Mouse (Mus musculus) limb, embryonic 10.5 days (tissue): Measurements from ENCODE around the gene Map3k3. TPM values are rescaled to one million over a fixed set of nuclear protein-coding genes. Genes with fewer than 3 reads are reported as not detected.
"Not testable (repeated sequence)": the region's sequence is repeated elsewhere in the genome, so short reads cannot be mapped to it uniquely, and the experiment has no call there.

ENCODE experiments used
- DNase-seq: peaks from one replicate; pipeline ENCODE4 v3.0.0-alpha.2; 2017; ENCODE audit warnings: low spot score
- H3K27ac ChIP-seq: fragments of 300-500 bp; sonication (generic); 2 replicates; pipeline ENCODE4 v1.5.1; 2016; ENCODE audit warnings: mild to moderate bottlenecking
- H3K27me3 ChIP-seq: fragments of 300-500 bp; sonication (generic); 2 replicates; pipeline ENCODE4 v1.6.1; 2016; ENCODE audit warnings: low read depth, mild to moderate bottlenecking; ENCODE audit not compliant: poor library complexity, severe bottlenecking
- H3K36me3 ChIP-seq: fragments of 300-500 bp; sonication (generic); 2 replicates; pipeline ENCODE4 v1.6.1; 2016; ENCODE audit warnings: mild to moderate bottlenecking, moderate library complexity
- H3K4me1 ChIP-seq: fragments of 300-500 bp; sonication (generic); 2 replicates; pipeline ENCODE4 v1.6.1; 2016
- H3K4me3 ChIP-seq: fragments of 300-500 bp; sonication (generic); 2 replicates; pipeline ENCODE4 v1.5.1; 2016; ENCODE audit warnings: mild to moderate bottlenecking, moderate library complexity
- H3K9me3 ChIP-seq: fragments of 300-500 bp; sonication (generic); replicated peaks from 2 replicates; pipeline ENCODE4 v1.6.1; 2016; ENCODE audit warnings: mild to moderate bottlenecking
- WGBS: fragments of 180-500 bp; shearing (Covaris S2); methylation state at CpG from one replicate; pipeline ENCODE4 v1.1.7; 2016; 5-methylcytosine and 5-hydroxymethylcytosine counted together
- polyA plus RNA-seq: library from polyadenylated mRNA; unstranded; fragments of >200 nt; fragmentation: Nextera tagmentation; extraction: Ambion mirVana; gene quantifications from 2 replicates; pipeline ENCODE4 v1.2.1, GENCODE M21; 2016

Map3k3 gene
- polyA plus RNA-seq, 1 experiment from 2014 or later = 23.3 TPM

GRCm38 (mm10) chr11:106106047-106106587 is 21.7 kb downstream of the Map3k3 start:
- Histone ChIP-seq H3K36me3 (peaks cover 15% of the 10 kb centered on the region), H3K27me3 (peaks cover 29% of the 10 kb centered on the region; the same call in 1 of the 2 replicates), H3K9me3 (no peaks in the 10 kb centered on the region), H3K4me1 (no peaks in the 10 kb centered on the region), H3K27ac (no peak overlapping the region), H3K4me3 (no peak overlapping the region)
- 86% methylated on average over 8 of the region's 8 CpGs for WGBS
- DNase-seq = no peak

- Histone ChIP-seq H3K36me3 (peaks cover 48% of the 10 kb centered on the region), H3K9me3 (no peaks in the 10 kb centered on the region), H3K27ac (no peak overlapping the region), H3K4me1 (no peaks in the 10 kb centered on the region), H3K27me3 (no peaks in the 10 kb centered on the region), H3K4me3 (no peak overlapping the region)
- no peak for DNase-seq
Measured at GRCm38 (mm10) chr11:106111688-106112087, 27.3 kb downstream of the Map3k3 start.

GRCm38 (mm10) chr11:106122221-106122620 is 37.8 kb downstream of the Map3k3 start:
- Histone ChIP-seq H3K4me1 (no peaks in the 10 kb centered on the region), H3K4me3 (no peak overlapping the region), H3K36me3 (peaks cover 88% of the 10 kb centered on the region), H3K9me3 (no peaks in the 10 kb centered on the region), H3K27ac (no peak overlapping the region), H3K27me3 (no peaks in the 10 kb centered on the region)
- WGBS = 94% methylated on average over 5 of the region's 5 CpGs
- no peak for DNase-seq

- H3K4me1 ChIP-seq = no peaks in the 10 kb centered on the region
- H3K27me3 ChIP-seq = no peaks in the 10 kb centered on the region
- H3K36me3 ChIP-seq = peaks cover 83% of the 10 kb centered on the region
- DNase-seq = no peak
- no peak overlapping the region for H3K4me3 ChIP-seq
- 83% methylated on average over 3 of the region's 3 CpGs for WGBS
- no peaks in the 10 kb centered on the region for H3K9me3 ChIP-seq
- no peak overlapping the region for H3K27ac ChIP-seq
Measured at GRCm38 (mm10) chr11:106122736-106123135, 38.3 kb downstream of the Map3k3 start.

- no peaks in the 10 kb centered on the region for H3K9me3 ChIP-seq
- H3K4me1 ChIP-seq = no peaks in the 10 kb centered on the region
- H3K4me3 ChIP-seq = no peak overlapping the region
- H3K27ac ChIP-seq = no peak overlapping the region
- no peaks in the 10 kb centered on the region for H3K27me3 ChIP-seq
- peaks cover 82% of the 10 kb centered on the region for H3K36me3 ChIP-seq
- DNase-seq = no peak
- 83% methylated on average over 4 of the region's 4 CpGs for WGBS
Measured at GRCm38 (mm10) chr11:106124784-106125183, 40.4 kb downstream of the Map3k3 start.

- no peaks in the 10 kb centered on the region for H3K4me1 ChIP-seq
- H3K36me3 ChIP-seq = peaks cover 84% of the 10 kb centered on the region
- no peak overlapping the region for H3K4me3 ChIP-seq
- H3K27me3 ChIP-seq = no peaks in the 10 kb centered on the region
- H3K9me3 ChIP-seq = no peaks in the 10 kb centered on the region
- 85% methylated on average over 1 of the region's 1 CpGs for WGBS
- no peak overlapping the region for H3K27ac ChIP-seq
- no peak for DNase-seq
Measured at GRCm38 (mm10) chr11:106125827-106126226, 41.4 kb downstream of the Map3k3 start.

- not testable (repeated sequence) for H3K27me3 ChIP-seq, H3K4me1 ChIP-seq, H3K4me3 ChIP-seq, H3K9me3 ChIP-seq, DNase-seq, H3K27ac ChIP-seq
- peaks cover 78% of the 10 kb centered on the region for H3K36me3 ChIP-seq
- WGBS = 89% methylated on average over 6 of the region's 6 CpGs
Measured at GRCm38 (mm10) chr11:106126727-106127373, 42.4 kb downstream of the Map3k3 start.

- no peak for DNase-seq
- H3K4me3 ChIP-seq = no peak overlapping the region
- no peaks in the 10 kb centered on the region for H3K27me3 ChIP-seq
- 94% methylated on average over 1 of the region's 1 CpGs for whole genome bisulfite sequencing
- H3K36me3 ChIP-seq = peaks cover 55% of the 10 kb centered on the region
- no peak overlapping the region for H3K27ac ChIP-seq
- no peaks in the 10 kb centered on the region for H3K4me1 ChIP-seq
- no peaks in the 10 kb centered on the region for H3K9me3 ChIP-seq
Measured at GRCm38 (mm10) chr11:106129477-106129876, 45.1 kb downstream of the Map3k3 start.

- Histone ChIP-seq H3K36me3 (peaks cover 62% of the 10 kb centered on the region), H3K27ac (no peak overlapping the region), H3K27me3 (no peaks in the 10 kb centered on the region), H3K4me3 (no peak overlapping the region), H3K9me3 (no peaks in the 10 kb centered on the region), H3K4me1 (peaks cover 7% of the 10 kb centered on the region; the same call in 1 of the 2 replicates)
- no peak for DNase-seq
- 97% methylated on average over 5 of the region's 5 CpGs for WGBS
Measured at GRCm38 (mm10) chr11:106132516-106132915, 48.1 kb downstream of the Map3k3 start.

- Histone ChIP-seq H3K9me3 (no peaks in the 10 kb centered on the region), H3K4me3 (no peak overlapping the region), H3K27me3 (no peaks in the 10 kb centered on the region), H3K36me3 (peaks cover 59% of the 10 kb centered on the region), H3K27ac (peak overlapping the region; percentile 67), H3K4me1 (peaks cover 7% of the 10 kb centered on the region; the same call in 1 of the 2 replicates)
- no peak for DNase-seq
- WGBS = 51% methylated on average over 8 of the region's 8 CpGs
Measured at GRCm38 (mm10) chr11:106134580-106135528, 50.4 kb downstream of the Map3k3 start.

- WGBS = 93% methylated on average over 3 of the region's 3 CpGs
- Histone ChIP-seq H3K4me3 (no peak overlapping the region), H3K27ac (no peak overlapping the region), H3K9me3 (no peaks in the 10 kb centered on the region), H3K36me3 (peaks cover 97% of the 10 kb centered on the region), H3K4me1 (peaks cover 5% of the 10 kb centered on the region; the same call in 1 of the 2 replicates), H3K27me3 (no peaks in the 10 kb centered on the region)
- DNase-seq = no peak
Measured at GRCm38 (mm10) chr11:106151219-106151618, 66.8 kb downstream of the Map3k3 start.

- H3K36me3 ChIP-seq = peaks cover 100% of the 10 kb centered on the region
- no peak overlapping the region for H3K4me3 ChIP-seq
- H3K27ac ChIP-seq = no peak overlapping the region
- no peak for DNase-seq
- 81% methylated on average over 8 of the region's 8 CpGs for WGBS
- H3K4me1 ChIP-seq = peaks cover 13% of the 10 kb centered on the region
- H3K9me3 ChIP-seq = no peaks in the 10 kb centered on the region
- H3K27me3 ChIP-seq = no peaks in the 10 kb centered on the region
Measured at GRCm38 (mm10) chr11:106152132-106152531, 67.7 kb downstream of the Map3k3 start.

- H3K36me3 ChIP-seq = peaks cover 99% of the 10 kb centered on the region
- H3K27ac ChIP-seq = no peak overlapping the region
- no peaks in the 10 kb centered on the region for H3K27me3 ChIP-seq
- H3K9me3 ChIP-seq = no peaks in the 10 kb centered on the region
- no peak for DNase-seq
- H3K4me3 ChIP-seq = no peak overlapping the region
- H3K4me1 ChIP-seq = peaks cover 33% of the 10 kb centered on the region
- WGBS = 80% methylated on average over 5 of the region's 5 CpGs
Measured at GRCm38 (mm10) chr11:106154091-106154490, 69.7 kb downstream of the Map3k3 start.
